Mouse (Mus musculus) inflammation-experienced regulatory T-cells, adult 6 months (primary cell): ENCODE results near the gene Bend5. TPM values are rescaled to one million over a fixed set of nuclear protein-coding genes. Genes with fewer than 3 reads are reported as not detected.

ENCODE experiments used
- ATAC-seq: one replicate; pipeline ENCODE4 v1.8.0; 2017
- polyA plus RNA-seq, 3 experiments: library from polyadenylated mRNA; unstranded; fragments of 100-300 nt; shearing (Covaris generic); gene quantifications; one replicate each; pipeline ENCODE4 v1.2.1; 2017

Gene Bend5
- polyA plus RNA-seq, 3 experiments from 2014 or later: 0.67 TPM; not detected in 2

DNA sequence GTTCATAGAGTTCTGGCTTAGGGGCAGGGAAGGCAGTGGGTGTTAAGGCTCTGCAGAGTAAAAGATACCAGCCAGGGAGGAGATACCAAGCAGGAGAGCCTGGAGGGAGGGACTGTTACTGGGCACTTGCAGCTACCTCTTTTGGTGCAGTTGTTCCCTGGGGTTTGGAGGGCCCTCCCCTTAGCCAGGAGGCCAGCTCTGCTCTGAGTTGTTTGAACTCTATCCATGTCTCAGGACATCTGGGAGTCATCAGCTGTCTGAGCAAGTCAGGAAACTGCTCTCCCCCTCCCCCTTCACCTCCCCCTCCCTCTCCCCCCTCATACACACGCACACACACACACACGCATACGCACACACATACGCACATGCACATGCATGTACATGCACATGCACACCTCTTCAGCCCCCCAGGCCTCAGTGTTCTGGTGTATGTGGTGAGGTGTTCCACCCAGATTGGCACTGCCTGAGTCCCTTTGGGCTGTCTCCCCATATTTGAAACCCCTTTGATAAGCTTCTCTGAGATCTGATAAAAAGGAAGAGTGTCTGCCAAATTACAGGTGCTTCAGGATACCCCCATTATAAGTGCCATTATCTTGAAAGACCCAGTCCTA, 72.5 kb downstream of the Bend5 start:
- no peak for ATAC-seq

GRCm38 (mm10) chr4:111493750-111494404, 79.1 kb downstream of the Bend5 start:
- ATAC-seq: no peak

GRCm38 (mm10) chr4:111495949-111496348, 81.1 kb downstream of the Bend5 start:
- ATAC-seq: no peak

- ATAC-seq: no peak
These were observed 83.9 kb downstream of the Bend5 start for GRCm38 (mm10) chr4:111498751-111499150.

GRCm38 (mm10) chr4:111501441-111501840, 86.6 kb downstream of the Bend5 start:
- no peak for ATAC-seq

- ATAC-seq: no peak
These were observed 88.3 kb downstream of the Bend5 start for GRCm38 (mm10) chr4:111502965-111503727.

- no peak for ATAC-seq
These were observed 90.1 kb downstream of the Bend5 start for GRCm38 (mm10) chr4:111504952-111505351.
